Mouse (Mus musculus) E14TG2a.4 (cell line): ENCODE measurements around the gene Plxdc2.

Experiments
- CTCF ChIP-seq: conservative IDR thresholded peaks from 2 replicates; pipeline ENCODE4 v1.5.1; 2014; ENCODE audit warnings: low read length
- NANOG ChIP-seq: IDR thresholded peaks from 2 replicates; pipeline ENCODE4 v1.6.1; 2014; ENCODE audit warnings: borderline replicate concordance, low read length, mixed read lengths
- POU5F1 ChIP-seq: IDR thresholded peaks from 2 replicates; pipeline ENCODE4 v1.6.1; 2014; ENCODE audit warnings: low read length, borderline replicate concordance

- no peak for TF ChIP-seq CTCF
- no peak for TF ChIP-seq NANOG
- no peak for TF ChIP-seq POU5F1
Observed at GRCm38 (mm10) chr2:16683739-16684138, 327.6 kb downstream of the Plxdc2 start.
